Mouse (Mus musculus): ENCODE data around the gene Rbm8a2.
"Not testable (repeated sequence)": the region's sequence is repeated elsewhere in the genome, so short reads cannot be mapped to it uniquely, and the experiment has no call there.

The Rbm8a2 gene

GRCm38 (mm10) chr1:175979014-175979413 is at the start of gene Rbm8a2:
Rbm8a2 (minus strand) TSS chr1:175979114.
- DNase-seq (ENCODE audit: low read depth, low spot score): not testable (repeated sequence)

GRCm38 (mm10) chr1:176028397-176028796 is 49.5 kb upstream of the Rbm8a2 start:
- no peak for DNase-seq (ENCODE audit: low read depth, low spot score)

- no peak for DNase-seq (ENCODE audit: low read depth, low spot score)
Observed at GRCm38 (mm10) chr1:176024501-176024900, 45.6 kb upstream of the Rbm8a2 start.

GRCm38 (mm10) chr1:176018523-176018922 is 39.6 kb upstream of the Rbm8a2 start:
- no peak for DNase-seq (ENCODE audit: low read depth, low spot score)

GRCm38 (mm10) chr1:176016076-176016475 is 37.2 kb upstream of the Rbm8a2 start:
- DNase-seq (ENCODE audit: low read depth, low spot score): no peak

GRCm38 (mm10) chr1:176013497-176014268 is 34.8 kb upstream of the Rbm8a2 start:
- no peak for DNase-seq (ENCODE audit: low read depth, low spot score)

- DNase-seq (ENCODE audit: low read depth, low spot score): no peak
Observed at GRCm38 (mm10) chr1:176011535-176011934, 32.6 kb upstream of the Rbm8a2 start.

GRCm38 (mm10) chr1:176011072-176011471 is 32.2 kb upstream of the Rbm8a2 start:
- no peak for DNase-seq (ENCODE audit: low read depth, low spot score)

- DNase-seq (ENCODE audit: low read depth, low spot score): no peak
Observed at GRCm38 (mm10) chr1:176008411-176008810, 29.5 kb upstream of the Rbm8a2 start.

GRCm38 (mm10) chr1:176000599-176000998 is 21.7 kb upstream of the Rbm8a2 start:
- no peak for DNase-seq (ENCODE audit: low read depth, low spot score)

GRCm38 (mm10) chr1:175997076-175997651 is 18.2 kb upstream of the Rbm8a2 start:
- DNase-seq (ENCODE audit: low read depth, low spot score): no peak

GRCm38 (mm10) chr1:175988912-175989311 is 10.0 kb upstream of the Rbm8a2 start:
- no peak for DNase-seq (ENCODE audit: low read depth, low spot score)

- no peak for DNase-seq (ENCODE audit: low read depth, low spot score)
Observed at GRCm38 (mm10) chr1:175988448-175988847, 9.5 kb upstream of the Rbm8a2 start.

- no peak for DNase-seq (ENCODE audit: low read depth, low spot score)
Observed at GRCm38 (mm10) chr1:175970710-175971109, 8.2 kb downstream of the Rbm8a2 start.

- no peak for DNase-seq (ENCODE audit: low read depth, low spot score)
Observed at GRCm38 (mm10) chr1:175967004-175967745, 11.7 kb downstream of the Rbm8a2 start.

GRCm38 (mm10) chr1:175961786-175962185 is 17.1 kb downstream of the Rbm8a2 start:
- DNase-seq (ENCODE audit: low read depth, low spot score): no peak

- no peak for DNase-seq (ENCODE audit: low read depth, low spot score)
Observed at GRCm38 (mm10) chr1:175950851-175951250, 28.1 kb downstream of the Rbm8a2 start.

GRCm38 (mm10) chr1:175950421-175950820 is 28.5 kb downstream of the Rbm8a2 start:
- no peak for DNase-seq (ENCODE audit: low read depth, low spot score)

- DNase-seq (ENCODE audit: low read depth, low spot score): no peak
Observed at GRCm38 (mm10) chr1:175946718-175947315, 32.1 kb downstream of the Rbm8a2 start.

GRCm38 (mm10) chr1:175943168-175943567 is 35.7 kb downstream of the Rbm8a2 start:
- no peak for DNase-seq (ENCODE audit: low read depth, low spot score)

GRCm38 (mm10) chr1:175938731-175939130 is 40.2 kb downstream of the Rbm8a2 start:
- DNase-seq (ENCODE audit: low read depth, low spot score): no peak

- peak; percentile 61 for DNase-seq (ENCODE audit: low read depth, low spot score)
Observed at GRCm38 (mm10) chr1:175936282-175936737, 42.6 kb downstream of the Rbm8a2 start.

Measured in CD4-positive, CD25-positive, alpha-beta regulatory T cell, adult 2 months (primary cell).